Mouse (Mus musculus): ENCODE data around the gene Bcar1.

The Bcar1 gene

DNA sequence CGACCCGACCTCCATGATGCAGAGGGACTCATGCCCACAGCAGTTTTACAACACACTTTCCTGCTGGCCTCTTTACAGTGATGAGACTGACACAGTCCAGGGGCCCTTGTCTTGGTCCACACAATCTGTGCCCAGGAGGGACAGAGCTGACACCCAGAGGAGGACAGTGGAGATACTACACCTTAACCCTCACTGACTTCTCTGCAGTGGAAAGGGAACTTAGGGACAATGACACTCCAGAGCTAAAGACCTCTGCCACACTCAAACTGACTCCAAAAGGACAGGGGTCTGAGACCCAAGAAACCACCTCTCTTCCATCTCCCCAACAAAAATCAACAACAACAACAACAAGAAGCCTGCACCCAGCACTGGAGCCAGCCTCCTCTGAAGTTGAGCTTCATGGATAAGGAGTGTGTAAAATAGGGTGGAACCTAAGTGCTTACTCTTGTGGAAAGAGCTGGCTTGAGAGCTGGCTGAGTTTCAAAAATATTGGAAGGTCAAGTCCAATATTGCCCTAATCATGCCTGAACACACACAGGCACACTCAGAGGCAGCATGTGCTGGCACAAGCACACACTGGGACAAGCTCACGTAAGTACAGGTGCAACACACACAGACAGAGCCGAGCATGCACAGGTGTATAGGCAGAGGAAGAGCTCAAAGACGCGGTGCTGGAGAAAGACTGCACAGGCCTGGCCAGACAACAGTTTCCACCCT lies 9.2 kb downstream of the Bcar1 start:
- no peak for TF ChIP-seq GATA4 (IDR thresholded peaks at IDR 0.05; ENCODE audit: insufficient replicate concordance, low read length)

- TF ChIP-seq GATA4 (IDR thresholded peaks at IDR 0.05; ENCODE audit: insufficient replicate concordance, low read length), result no peak
These were observed 9.9 kb downstream of the Bcar1 start for GRCm38 (mm10) chr8:111733581-111734243.

DNA sequence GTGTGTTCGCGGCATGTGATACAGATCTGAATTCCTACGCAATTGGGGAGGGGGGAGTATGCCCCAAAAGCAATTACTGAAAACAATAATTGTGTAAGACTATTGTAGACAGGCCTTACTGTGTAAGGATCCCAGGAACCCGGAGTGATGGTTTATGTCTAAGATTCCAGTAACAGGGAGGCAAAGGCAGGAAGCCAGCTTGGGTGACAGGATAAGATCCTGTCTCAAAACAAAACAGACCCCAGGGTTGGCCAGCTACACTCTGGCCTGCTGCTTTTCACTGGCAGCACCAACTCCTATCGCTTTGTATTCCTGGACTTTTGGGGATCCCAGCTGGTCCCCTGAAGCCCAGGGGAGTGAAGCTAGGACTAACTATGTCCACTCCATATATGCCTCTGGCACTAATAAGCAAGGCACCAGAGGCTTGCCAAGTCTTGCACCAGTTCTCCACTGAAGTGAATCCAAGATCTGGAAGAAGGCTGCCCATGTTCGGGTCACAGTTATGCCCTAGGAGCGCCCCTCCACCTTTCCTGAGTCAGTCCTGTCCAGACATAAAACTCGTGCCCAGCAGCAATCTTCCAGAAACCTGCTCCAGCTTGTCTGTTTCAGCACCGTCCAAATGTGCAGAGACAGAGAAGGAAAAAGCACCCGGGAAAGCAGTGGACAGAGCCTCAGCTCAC lies 11.1 kb downstream of the Bcar1 start:
- TF ChIP-seq GATA4 (IDR thresholded peaks at IDR 0.05; ENCODE audit: insufficient replicate concordance, low read length), result no peak; the same call in 1 of the 2 replicates

GRCm38 (mm10) chr8:111732004-111732403 lies 11.6 kb downstream of the Bcar1 start:
- no peak for TF ChIP-seq GATA4 (IDR thresholded peaks at IDR 0.05; ENCODE audit: insufficient replicate concordance, low read length)

- no peak for TF ChIP-seq GATA4 (IDR thresholded peaks at IDR 0.05; ENCODE audit: insufficient replicate concordance, low read length)
These were observed 12.2 kb downstream of the Bcar1 start for GRCm38 (mm10) chr8:111731231-111731977.

GRCm38 (mm10) chr8:111729233-111730170 lies 14.1 kb downstream of the Bcar1 start:
- peak; percentile 96; the same call in 1 of the 2 replicates for TF ChIP-seq GATA4 (IDR thresholded peaks at IDR 0.05; ENCODE audit: insufficient replicate concordance, low read length)

GRCm38 (mm10) chr8:111728481-111728880 lies 15.1 kb downstream of the Bcar1 start:
- TF ChIP-seq GATA4 (IDR thresholded peaks at IDR 0.05; ENCODE audit: insufficient replicate concordance, low read length), result no peak

DNA sequence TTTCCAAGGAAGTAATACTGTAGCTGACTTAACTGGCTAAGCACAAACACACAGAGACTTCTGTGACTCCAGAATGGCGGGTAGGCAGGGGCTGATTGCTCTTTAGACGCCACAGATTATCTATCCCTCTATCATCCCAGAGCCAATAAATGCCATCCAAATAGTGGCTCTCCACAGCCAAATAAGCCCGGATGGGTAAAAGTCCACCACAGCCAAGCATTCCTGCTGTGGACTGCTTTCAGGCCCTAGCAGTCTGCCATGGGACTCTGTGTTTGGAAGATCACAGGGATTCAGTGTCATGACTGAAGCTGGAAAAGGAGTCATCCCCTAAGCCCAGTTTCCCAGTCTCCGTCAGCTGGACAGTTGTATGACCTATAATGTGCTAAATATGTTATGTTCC lies 16.1 kb downstream of the Bcar1 start:
- no peak; the same call in 1 of the 2 replicates for TF ChIP-seq GATA4 (IDR thresholded peaks at IDR 0.05; ENCODE audit: insufficient replicate concordance, low read length)

DNA sequence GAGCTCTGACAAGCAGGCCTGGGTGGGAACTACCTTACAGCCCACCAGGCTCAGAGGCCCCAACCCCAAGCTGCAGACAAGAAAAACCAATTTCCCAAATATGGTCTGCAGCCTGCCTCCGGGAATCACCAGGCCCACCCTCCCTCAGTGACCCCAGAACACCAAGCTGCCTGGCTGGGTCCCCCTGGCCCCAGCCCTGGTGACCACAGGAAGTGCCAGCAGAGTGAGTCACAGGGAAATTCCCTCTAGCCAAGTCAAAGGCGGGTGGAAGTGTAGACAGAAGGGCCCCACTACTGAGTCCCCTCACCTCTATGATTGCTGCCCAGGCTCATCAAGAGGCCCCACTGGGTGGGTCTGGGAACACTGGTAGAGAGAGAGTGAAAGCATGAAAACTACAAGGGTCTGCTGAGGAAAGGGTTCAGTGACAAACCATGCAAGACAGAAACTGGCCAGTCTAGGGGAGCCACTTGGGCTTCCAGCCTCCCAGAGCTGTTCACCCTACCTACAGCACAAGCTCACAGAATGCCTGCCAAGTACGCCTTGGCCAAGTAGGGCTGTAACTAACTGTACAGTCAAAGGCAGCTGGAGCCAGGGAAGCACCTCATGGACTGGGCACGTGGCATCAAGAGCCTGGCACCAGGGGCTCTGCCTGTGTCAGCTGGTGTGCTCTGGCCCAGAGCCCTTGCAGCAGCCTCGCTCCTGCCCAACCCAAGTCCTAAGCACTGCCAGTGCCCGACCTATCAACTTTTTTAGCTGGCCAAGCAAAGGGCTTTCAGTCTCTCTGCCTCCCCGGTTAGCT lies 17.3 kb downstream of the Bcar1 start:
- no peak for TF ChIP-seq GATA4 (IDR thresholded peaks at IDR 0.05; ENCODE audit: insufficient replicate concordance, low read length)

DNA sequence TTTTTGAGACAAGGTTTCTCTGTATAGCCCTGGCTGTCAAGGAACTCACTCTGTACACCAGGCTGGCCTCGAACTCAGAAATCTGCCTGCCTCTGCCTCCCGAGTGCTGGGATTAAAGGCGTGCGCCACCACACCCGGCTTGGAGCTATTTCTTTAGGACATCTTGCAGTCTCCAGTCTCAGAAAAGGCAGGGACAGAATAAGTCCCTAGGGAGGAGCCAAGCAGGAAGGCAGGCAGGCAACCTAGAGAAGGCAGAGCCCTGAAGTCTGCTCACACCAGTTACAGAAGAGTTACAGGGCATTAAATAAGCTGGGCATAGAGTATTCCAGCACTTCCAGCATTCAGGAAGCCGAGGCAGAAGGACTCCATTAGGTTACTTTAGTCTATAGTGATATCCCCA lies 18.3 kb downstream of the Bcar1 start:
- no peak for TF ChIP-seq GATA4 (IDR thresholded peaks at IDR 0.05; ENCODE audit: insufficient replicate concordance, low read length)

- TF ChIP-seq GATA4 (IDR thresholded peaks at IDR 0.05; ENCODE audit: insufficient replicate concordance, low read length), result no peak
These were observed 23.5 kb downstream of the Bcar1 start for GRCm38 (mm10) chr8:111720115-111720544.

- TF ChIP-seq GATA4 (IDR thresholded peaks at IDR 0.05; ENCODE audit: insufficient replicate concordance, low read length), result no peak
These were observed 24.7 kb downstream of the Bcar1 start for GRCm38 (mm10) chr8:111718937-111719336.

GRCm38 (mm10) chr8:111717866-111718265 lies 25.7 kb downstream of the Bcar1 start:
- no peak; the same call in 1 of the 2 replicates for TF ChIP-seq GATA4 (IDR thresholded peaks at IDR 0.05; ENCODE audit: insufficient replicate concordance, low read length)

GRCm38 (mm10) chr8:111717488-111717792 lies 26.2 kb downstream of the Bcar1 start:
- no peak for TF ChIP-seq GATA4 (IDR thresholded peaks at IDR 0.05; ENCODE audit: insufficient replicate concordance, low read length)
